Mouse (Mus musculus): Measurements from ENCODE around the gene Patl2.

- no peak for TF ChIP-seq POLR2A (IDR thresholded peaks at IDR 0.05; ENCODE audit: borderline replicate concordance, extremely low read depth, insufficient read depth, insufficient read length, poor library complexity, severe bottlenecking)
- no peak for TF ChIP-seq CTCF (IDR thresholded peaks at IDR 0.05; ENCODE audit: borderline replicate concordance, extremely low read depth, insufficient read depth, insufficient read length)
Observed at GRCm38 (mm10) chr2:122230395-122230794, 44.4 kb upstream of the Patl2 start.

Measured in brain, embryonic 14.5 days (tissue).